In genomic region chr14:75502446-75502845, GRCm38 (mm10) we compare ENCODE assay signal across 9 mouse cellular contexts. TPM values are rescaled to one million over a fixed set of nuclear protein-coding genes. Genes with fewer than 3 reads are reported as not detected.
DNase-seq lines count a peak whose midpoint lies in the region; ATAC-seq and TF ChIP-seq lines count a peak whose summit lies in the region.
"Had no signal": no experiment of that assay in that cellular context is flagged by ENCODE, and none has a peak within 500 bp of the region (broad histone marks: within the 10 kb centered on the region; RNA-seq: fewer than 3 reads in every experiment).

No protein-coding gene starts in this region.

- H3K9me3 ChIP-seq in heart, embryonic 10.5 days = no peaks in the 10 kb centered on the region
- H3K9me3 ChIP-seq in neural tube, embryonic 13.5 days = no peaks in the 10 kb centered on the region
- no peaks in the 10 kb centered on the region for H3K9me3 ChIP-seq in neural tube, embryonic 15.5 days (replicated peaks)
- no peaks in the 10 kb centered on the region for H3K9me3 ChIP-seq in stomach, embryonic 16.5 days (replicated peaks; ENCODE audit: control insufficient read depth, low read length)
- H3K9me3 ChIP-seq: liver, embryonic 15.5 days; neural tube, embryonic 12.5 days had no signal

- DNase-seq in heart, adult 2 months = peak; percentile 29 to 42
- no peak for DNase-seq in heart, embryonic 10.5 days (ENCODE audit: low spot score)
- DNase-seq in heart, postnatal 25 days (ENCODE audit: low spot score) = peak; percentile 25
- no peak for DNase-seq in natural killer cell, adult 2 months (ENCODE audit: low spot score in 2 of 2)

- H3K36me3 ChIP-seq in heart, adult 2 months (ENCODE audit: control insufficient read depth, insufficient read depth, low read length) = no peaks in the 10 kb centered on the region
- H3K36me3 ChIP-seq in heart, embryonic 10.5 days = no peaks in the 10 kb centered on the region
- no peaks in the 10 kb centered on the region for H3K36me3 ChIP-seq in neural tube, embryonic 13.5 days
- H3K36me3 ChIP-seq in neural tube, embryonic 15.5 days = no peaks in the 10 kb centered on the region
- no peaks in the 10 kb centered on the region for H3K36me3 ChIP-seq in stomach, embryonic 16.5 days (ENCODE audit: control insufficient read depth, insufficient read depth, low read length)
- H3K36me3 ChIP-seq: liver, embryonic 15.5 days; neural tube, embryonic 12.5 days had no signal

- TF ChIP-seq EP300 in heart, adult 2 months (IDR thresholded peaks at IDR 0.05; ENCODE audit: insufficient read depth, low read depth, low read length) = no peak

- no peak overlapping the region for H3K4me2 ChIP-seq in neural tube, embryonic 13.5 days
- H3K4me2 ChIP-seq in neural tube, embryonic 15.5 days = no peak overlapping the region
- no peak overlapping the region for H3K4me2 ChIP-seq in stomach, embryonic 16.5 days (ENCODE audit: low read depth, low read length)
- H3K4me2 ChIP-seq: liver, embryonic 15.5 days; neural tube, embryonic 12.5 days had no signal

- H3K9ac ChIP-seq in heart, adult 2 months (ENCODE audit: low read depth, low read length) = no peak overlapping the region
- no peak overlapping the region for H3K9ac ChIP-seq in neural tube, embryonic 13.5 days
- no peak overlapping the region for H3K9ac ChIP-seq in neural tube, embryonic 15.5 days (replicated peaks)
- H3K9ac ChIP-seq in stomach, embryonic 16.5 days (ENCODE audit: low read length) = no peak overlapping the region
- H3K9ac ChIP-seq: liver, embryonic 15.5 days; neural tube, embryonic 12.5 days had no signal

- H3K27me3 ChIP-seq in heart, adult 2 months (ENCODE audit: control insufficient read depth, insufficient read depth, low read length) = no peaks in the 10 kb centered on the region
- no peaks in the 10 kb centered on the region for H3K27me3 ChIP-seq in heart, embryonic 10.5 days (ENCODE audit: insufficient read depth, poor library complexity, severe bottlenecking)
- H3K27me3 ChIP-seq in neural tube, embryonic 13.5 days = no peaks in the 10 kb centered on the region
- no peaks in the 10 kb centered on the region for H3K27me3 ChIP-seq in neural tube, embryonic 15.5 days (replicated peaks)
- no peaks in the 10 kb centered on the region for H3K27me3 ChIP-seq in stomach, embryonic 16.5 days (ENCODE audit: control insufficient read depth, insufficient read depth, low read length)
- H3K27me3 ChIP-seq: liver, embryonic 15.5 days; neural tube, embryonic 12.5 days had no signal

- H3K4me1 ChIP-seq in heart, adult 2 months (ENCODE audit: control insufficient read depth, insufficient read depth, low read length) = no peaks in the 10 kb centered on the region
- H3K4me1 ChIP-seq in heart, embryonic 10.5 days = peaks cover 13% of the 10 kb centered on the region
- H3K4me1 ChIP-seq in neural tube, embryonic 13.5 days (replicated peaks) = peaks cover 32% of the 10 kb centered on the region
- peaks cover 17% of the 10 kb centered on the region for H3K4me1 ChIP-seq in neural tube, embryonic 15.5 days
- H3K4me1 ChIP-seq in stomach, embryonic 16.5 days (ENCODE audit: control insufficient read depth, insufficient read depth, low read length) = peaks cover 3% of the 10 kb centered on the region; the same call in 1 of the 2 replicates
- H3K4me1 ChIP-seq: liver, embryonic 15.5 days had no signal

- ATAC-seq in neural tube, embryonic 13.5 days (ENCODE audit: low read depth) = no peak
- no peak for ATAC-seq in neural tube, embryonic 15.5 days (ENCODE audit: low FRiP score)
- ATAC-seq in stomach, embryonic 16.5 days (ENCODE audit: insufficient read depth, low FRiP score) = peak; percentile 33; the same call in 1 of the 2 replicates

- intact Hi-C loops in heart, adult 2 months (cut with DNase I) = no loop called here
- intact Hi-C loops in heart, postnatal 25 days (cut with DNase I) = no loop called here

- H3K79me2 ChIP-seq in heart, adult 2 months (replicated peaks; ENCODE audit: control insufficient read depth, insufficient read depth, low read length) = no peaks in the 10 kb centered on the region

- no peak for TF ChIP-seq POLR2A in heart, adult 2 months (IDR thresholded peaks at IDR 0.05; ENCODE audit: insufficient read depth, low read depth, low read length)

- no peak overlapping the region for H3K4me3 ChIP-seq in heart, adult 2 months
- H3K4me3 ChIP-seq in heart, embryonic 10.5 days = no peak overlapping the region
- no peak overlapping the region for H3K4me3 ChIP-seq in neural tube, embryonic 13.5 days
- H3K4me3 ChIP-seq in neural tube, embryonic 15.5 days (replicated peaks) = no peak overlapping the region
- no peak overlapping the region for H3K4me3 ChIP-seq in stomach, embryonic 16.5 days (replicated peaks; ENCODE audit: low read length)
- H3K4me3 ChIP-seq: liver, embryonic 15.5 days; neural tube, embryonic 12.5 days had no signal

- H3K27ac ChIP-seq in heart, adult 2 months = no peak overlapping the region
- no peak overlapping the region for H3K27ac ChIP-seq in heart, embryonic 10.5 days
- 0 out of 2 replicates have a peak overlapping the region, but pooled peaks have one; percentile 23 for H3K27ac ChIP-seq in neural tube, embryonic 13.5 days (replicated peaks)
- no peak overlapping the region for H3K27ac ChIP-seq in neural tube, embryonic 15.5 days (replicated peaks)
- no peak overlapping the region for H3K27ac ChIP-seq in stomach, embryonic 16.5 days (ENCODE audit: low read length)
- H3K27ac ChIP-seq: liver, embryonic 15.5 days; neural tube, embryonic 12.5 days had no signal

- 14% methylated on average over 8 of the region's 8 CpGs for WGBS in heart, adult 2 months
- WGBS in heart, embryonic 10.5 days = 64% methylated on average over 8 of the region's 8 CpGs
- 63% methylated on average over 8 of the region's 8 CpGs for WGBS in neural tube, embryonic 13.5 days
- 55% methylated on average over 8 of the region's 8 CpGs for WGBS in neural tube, embryonic 15.5 days
- 40% methylated on average over 8 of the region's 8 CpGs for whole genome bisulfite sequencing in stomach, embryonic 16.5 days

- no peak for TF ChIP-seq CTCF in heart, adult 2 months (IDR thresholded peaks at IDR 0.05)

RNA-seq across cellular contexts. Expression of gene Siah3, which starts 46.7 kb away (rescaled TPM):
- total RNA-seq in heart, adult 2 months (2021) = not detected
- polyA plus RNA-seq in heart, adult 2 months (2012; rRNA removed) = 0.02 TPM in 1 of 2 replicates, not detected in the other
- polyA plus RNA-seq in heart, embryonic 10.5 days (2016; fragmentation: Nextera tagmentation; extraction: Ambion mirVana) = 0.05 TPM in 1 of 2 replicates, not detected in the other
- polyA plus RNA-seq in neural tube, embryonic 13.5 days (2015; fragmentation: Nextera tagmentation; extraction: Ambion mirVana) = 6.0 and 6.9 TPM in 2 replicates
- 5.1 and 6.0 TPM in 2 replicates for polyA plus RNA-seq in neural tube, embryonic 15.5 days (2015; fragmentation: Nextera tagmentation; extraction: Ambion mirVana)
- total RNA-seq in heart, postnatal 25 days (2021) = not detected
- polyA plus RNA-seq in stomach, embryonic 16.5 days (2015; fragmentation: Nextera tagmentation; extraction: Ambion mirVana) = 0.10 and 0.12 TPM in 2 replicates

Comparison
In these comparisons a context has a peak if more than half of its experiments do, and no peak if none do; other contexts are left out.
1. DNase-seq: peak in heart, adult 2 months (2 of 2) and heart, postnatal 25 days (single experiment); none in heart, embryonic 10.5 days (single experiment) and natural killer cell, adult 2 months (0 of 2).